Mouse (Mus musculus) heart, postnatal 4 days (tissue): ENCODE results near the gene Mrps15. TPM values are rescaled to one million over a fixed set of nuclear protein-coding genes. Genes with fewer than 3 reads are reported as not detected.
"Not testable (repeated sequence)": the region's sequence is repeated elsewhere in the genome, so short reads cannot be mapped to it uniquely, and the experiment has no call there.

ENCODE experiments used
- DNase-seq: peaks from one replicate; pipeline ENCODE4 v3.0.0; 2021
- total RNA-seq, 2 experiments: library from RNA; stranded (reverse); gene quantifications; 2 replicates each; pipeline ENCODE4 v1.2.3; 2021

Gene Mrps15
- total RNA-seq, 2 experiments from 2014 or later = 62.9 to 65.3 TPM

GRCm38 (mm10) chr4:126077833-126078232, 31.1 kb downstream of the Mrps15 start:
- no peak for DNase-seq

GRCm38 (mm10) chr4:126079266-126079665, 32.5 kb downstream of the Mrps15 start:
- DNase-seq = no peak

GRCm38 (mm10) chr4:126081601-126082000, 34.9 kb downstream of the Mrps15 start:
- DNase-seq = no peak

- no peak for DNase-seq
Measured at GRCm38 (mm10) chr4:126083021-126083420, 36.3 kb downstream of the Mrps15 start.

DNA sequence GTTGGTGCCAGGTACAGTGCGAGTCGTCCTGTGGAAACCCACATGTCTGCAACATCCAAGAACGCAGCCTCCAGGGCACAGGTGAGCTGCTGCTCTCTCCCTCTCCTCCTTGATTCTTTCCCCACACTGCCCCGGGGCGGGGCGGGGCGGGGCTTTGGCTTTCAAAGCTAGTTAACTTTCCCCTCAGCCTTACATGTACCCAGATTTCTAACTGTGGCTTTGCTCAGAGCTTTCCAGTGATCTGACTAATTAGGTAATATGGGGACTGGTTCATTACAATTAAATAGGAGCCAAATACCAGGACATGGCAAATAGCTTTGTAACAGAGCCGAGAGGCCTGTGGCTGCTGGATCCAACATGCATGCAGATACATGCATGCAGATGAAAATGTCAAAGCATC, 37.7 kb downstream of the Mrps15 start:
- DNase-seq = no peak

DNA sequence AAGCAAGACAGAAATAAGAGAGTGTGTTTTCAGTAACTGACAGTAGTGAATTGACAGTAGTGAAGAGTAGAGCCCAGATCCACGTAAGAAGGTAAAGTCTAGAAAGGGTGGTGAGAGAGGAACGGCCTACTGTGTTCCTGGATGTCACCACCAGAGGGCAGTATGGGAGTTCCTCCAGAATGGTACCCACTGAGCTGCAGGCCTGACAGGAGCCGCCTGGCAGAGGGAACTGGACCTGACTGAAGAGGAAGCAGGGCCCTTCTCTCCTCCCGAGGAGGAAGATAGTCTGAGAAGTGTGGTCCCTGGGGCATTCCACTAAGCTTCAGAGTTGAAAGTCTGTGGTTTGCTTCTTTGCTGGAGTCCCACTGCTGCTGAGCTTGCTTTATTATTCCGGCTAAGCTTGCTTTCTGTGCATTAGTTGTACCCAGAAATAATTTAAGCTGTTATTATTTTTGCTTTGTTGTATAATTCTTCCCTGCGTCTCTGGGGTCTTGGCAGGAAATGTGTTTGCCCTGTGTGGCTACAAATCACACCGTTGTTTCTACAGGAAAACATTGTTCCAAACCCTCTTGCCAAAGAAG, 39.4 kb downstream of the Mrps15 start:
- DNase-seq = peak; percentile 88

GRCm38 (mm10) chr4:126090101-126090847, 43.5 kb downstream of the Mrps15 start:
- no peak for DNase-seq

DNA sequence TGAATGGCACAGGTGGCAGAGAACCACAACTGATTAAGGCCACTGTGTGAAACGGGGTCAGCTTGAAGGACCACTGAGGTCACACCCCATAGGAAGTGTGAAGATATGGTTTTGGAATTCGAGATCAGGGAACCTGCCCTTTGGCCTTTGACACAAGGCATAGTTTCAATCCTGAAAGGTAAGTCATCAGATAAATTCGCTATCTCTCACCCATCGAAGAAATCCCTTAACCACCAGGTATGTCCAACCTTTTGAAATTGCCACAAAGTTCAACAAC, 44.1 kb downstream of the Mrps15 start:
- DNase-seq = no peak

- no peak for DNase-seq
Measured at GRCm38 (mm10) chr4:126091873-126092272, 45.1 kb downstream of the Mrps15 start.

DNA sequence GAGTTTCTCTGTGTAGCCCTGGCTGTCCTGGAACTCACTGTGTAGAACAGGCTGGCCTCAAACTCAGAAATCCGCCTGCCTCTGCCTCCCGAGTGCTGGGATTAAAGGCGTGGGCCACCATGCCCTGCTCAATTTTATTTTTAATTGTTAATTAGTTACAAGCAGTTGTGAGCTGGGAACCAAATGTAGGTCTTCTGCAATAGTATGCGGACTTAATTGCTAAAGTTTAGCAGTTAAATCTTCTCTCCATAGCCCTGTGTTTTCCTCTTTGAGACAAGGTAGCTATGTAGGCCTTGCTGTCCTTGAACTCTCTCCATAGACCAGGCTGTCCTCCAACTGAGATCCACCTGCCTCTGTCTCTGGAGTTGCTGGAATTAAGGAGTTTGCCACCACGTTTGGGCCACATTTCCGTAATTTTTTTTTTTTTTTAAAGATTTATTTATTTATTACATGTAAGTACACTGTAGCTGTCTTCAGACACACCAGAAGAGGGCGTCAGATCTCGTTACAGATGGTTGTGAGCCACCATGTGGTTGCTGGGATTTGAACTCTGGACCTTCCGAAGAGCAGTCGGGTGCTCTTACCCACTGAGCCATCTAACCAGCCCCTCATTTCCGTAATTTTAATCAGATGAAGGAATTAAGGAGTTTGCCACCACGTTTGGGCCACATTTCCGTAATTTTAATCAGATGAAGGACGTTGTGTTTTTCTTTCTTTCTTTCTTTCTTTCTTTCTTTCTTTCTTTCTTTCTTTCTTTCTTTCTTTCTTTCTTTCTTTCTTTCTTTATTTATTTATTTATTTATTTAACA, 49.1 kb downstream of the Mrps15 start:
- DNase-seq = not testable (repeated sequence)

DNA sequence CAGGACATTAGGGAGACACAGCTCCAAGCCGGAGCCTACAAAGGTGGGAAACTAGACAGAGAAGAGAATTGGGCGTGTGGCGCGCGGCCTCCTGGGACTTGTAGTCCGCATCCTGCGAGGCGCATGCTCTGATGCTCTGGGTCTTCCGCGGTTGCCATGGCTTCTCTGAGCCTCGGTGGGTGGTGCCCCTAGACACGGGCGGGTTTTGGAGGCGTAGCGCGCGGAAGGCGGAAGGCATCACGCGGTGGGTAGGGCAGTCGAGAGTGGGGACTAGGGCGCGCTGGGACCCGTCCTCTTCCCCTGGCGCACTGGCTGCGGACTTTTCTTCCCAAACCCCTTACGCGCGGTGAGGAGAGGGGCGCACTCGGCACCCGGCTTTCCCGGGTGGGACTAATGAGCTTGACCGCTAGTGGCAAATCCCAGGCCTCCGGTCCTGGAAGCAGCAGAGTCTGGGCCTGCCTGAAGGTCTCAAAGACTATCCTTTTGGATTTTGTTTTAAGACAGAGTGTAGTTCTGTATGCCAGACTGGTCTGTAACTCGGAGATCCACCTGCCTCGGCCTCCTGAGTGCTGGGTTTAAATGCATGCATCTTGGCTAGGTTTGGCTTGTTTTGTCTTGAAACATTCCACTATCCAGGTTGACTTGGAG, 49.9 kb downstream of the Mrps15 start, which contains the start of gene Lsm10:
Gene Lsm10, plus strand, starts transcription at position 160 of the 648 bp plus-strand sequence.
- peak; percentile 94 for DNase-seq

- no peak for DNase-seq
Measured at GRCm38 (mm10) chr4:126097711-126098253, 51.1 kb downstream of the Mrps15 start.

DNA sequence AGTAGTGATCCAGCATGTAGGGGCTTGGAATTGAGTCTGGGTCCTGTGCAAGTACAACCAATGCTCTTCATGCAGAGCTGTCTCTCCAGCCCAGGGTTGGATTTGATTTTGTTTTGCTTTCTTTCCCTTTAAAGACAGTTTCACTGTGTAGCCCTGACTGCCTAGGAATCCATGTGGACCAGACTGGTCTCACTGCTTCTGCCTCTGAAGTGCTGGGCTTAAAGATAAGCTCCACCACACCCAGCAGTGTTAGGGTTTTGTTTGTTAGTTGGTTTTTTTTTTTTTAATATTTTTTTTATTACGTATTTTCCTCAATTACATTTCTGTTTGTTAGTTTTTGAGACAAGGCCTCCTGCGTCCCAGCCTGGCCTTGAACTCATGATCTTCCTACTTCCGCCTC, 52.6 kb downstream of the Mrps15 start:
- DNase-seq = no peak

DNA sequence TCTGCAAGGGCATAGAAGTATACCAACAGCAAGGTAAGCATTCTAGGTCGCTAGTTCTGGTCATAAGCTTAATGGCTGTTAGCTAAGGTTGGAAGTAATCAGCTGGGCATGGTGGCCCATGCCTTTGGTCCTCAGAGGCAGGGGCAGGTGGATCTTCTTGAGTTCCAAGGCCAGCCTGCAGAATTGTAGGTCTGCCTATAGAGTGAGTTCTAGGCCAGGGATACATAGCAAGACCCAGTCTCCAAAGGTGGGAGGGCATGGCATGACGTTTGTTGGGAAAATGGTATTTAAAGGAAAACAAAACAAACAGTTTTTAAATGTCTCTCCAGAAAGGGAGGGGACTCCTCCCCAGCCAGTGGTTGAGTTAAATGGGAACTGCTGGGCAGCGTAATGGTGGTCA, 54.0 kb downstream of the Mrps15 start:
- no peak for DNase-seq

GRCm38 (mm10) chr4:126102061-126102841, 55.5 kb downstream of the Mrps15 start:
- DNase-seq = peak; percentile 37

- DNase-seq = peak; percentile 94
Measured at GRCm38 (mm10) chr4:126103057-126103581, 56.4 kb downstream of the Mrps15 start.

GRCm38 (mm10) chr4:126103590-126104068, 56.9 kb downstream of the Mrps15 start, which contains the start of gene Stk40:
Stk40 (plus strand) TSS chr4:126103957.
- peak; percentile 97 for DNase-seq

GRCm38 (mm10) chr4:126104261-126105075, 57.7 kb downstream of the Mrps15 start:
- no peak for DNase-seq
